Mouse (Mus musculus) NIH3T3 (cell line): ENCODE measurements around the gene Tenm4.

ENCODE experiments used
- DNase-seq: peaks from one replicate; pipeline ENCODE4 v3.0.0-alpha.2; 2012; ENCODE audit warnings: low read depth

Tenm4 gene

GRCm38 (mm10) chr7:96242328-96243185, 71.5 kb downstream of the Tenm4 start:
- peak; percentile 42 for DNase-seq

GRCm38 (mm10) chr7:96244796-96245195, 73.8 kb downstream of the Tenm4 start:
- no peak for DNase-seq

- no peak for DNase-seq
These were observed 88.6 kb downstream of the Tenm4 start for GRCm38 (mm10) chr7:96259630-96260029.

- no peak for DNase-seq
These were observed 91.1 kb downstream of the Tenm4 start for GRCm38 (mm10) chr7:96262182-96262581.

- peak; percentile 20 for DNase-seq
These were observed 94.9 kb downstream of the Tenm4 start for GRCm38 (mm10) chr7:96265941-96266340.

- peak; percentile 43 for DNase-seq
These were observed 96.2 kb downstream of the Tenm4 start for GRCm38 (mm10) chr7:96267266-96267665.

GRCm38 (mm10) chr7:96270684-96271083, 99.6 kb downstream of the Tenm4 start:
- no peak for DNase-seq

- no peak for DNase-seq
These were observed 101.0 kb downstream of the Tenm4 start for GRCm38 (mm10) chr7:96272068-96272467.

GRCm38 (mm10) chr7:96274486-96274885, 103.4 kb downstream of the Tenm4 start:
- DNase-seq: no peak

- no peak for DNase-seq
These were observed 106.5 kb downstream of the Tenm4 start for GRCm38 (mm10) chr7:96277550-96277949.

DNA sequence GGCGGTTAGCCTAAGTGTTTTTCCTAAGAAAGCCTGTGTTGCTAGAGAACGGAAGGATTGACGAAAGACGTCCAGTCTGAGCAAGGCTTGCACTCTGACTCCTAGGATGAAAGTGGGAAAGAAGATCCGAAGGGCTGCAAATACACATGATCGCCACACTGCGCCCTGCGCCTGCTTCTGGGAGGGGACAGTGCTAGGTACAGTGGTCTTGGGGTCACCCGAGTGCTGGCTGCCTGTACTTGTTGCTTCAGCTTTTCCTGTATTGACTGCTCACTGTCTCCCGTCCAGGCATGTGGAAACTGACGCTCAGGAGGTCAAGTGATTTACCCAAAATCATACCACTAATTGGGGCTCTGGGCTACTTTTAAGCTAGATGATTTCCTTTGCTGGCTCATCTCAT, 107.3 kb downstream of the Tenm4 start:
- no peak for DNase-seq

DNA sequence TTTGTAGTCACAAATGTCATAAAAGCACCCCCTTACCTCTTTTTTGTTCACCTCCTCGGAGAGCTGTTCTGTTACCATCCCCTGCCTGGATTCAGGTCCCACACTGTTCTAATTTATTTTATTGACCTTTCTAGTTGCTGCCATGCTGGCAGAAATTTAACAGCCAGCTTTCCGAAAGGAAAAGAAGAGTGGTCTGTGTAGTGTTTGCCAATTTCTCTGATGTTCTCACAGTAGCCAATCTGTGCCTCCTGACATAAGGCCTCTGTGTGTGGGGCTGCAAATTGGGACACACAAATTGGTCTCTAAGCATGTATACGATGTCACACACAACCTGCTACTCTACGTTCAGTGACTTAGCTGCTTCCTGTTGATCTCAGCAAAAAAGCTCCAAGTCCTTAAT, 109.7 kb downstream of the Tenm4 start:
- DNase-seq: no peak

GRCm38 (mm10) chr7:96290576-96290975, 119.5 kb downstream of the Tenm4 start:
- no peak for DNase-seq

DNA sequence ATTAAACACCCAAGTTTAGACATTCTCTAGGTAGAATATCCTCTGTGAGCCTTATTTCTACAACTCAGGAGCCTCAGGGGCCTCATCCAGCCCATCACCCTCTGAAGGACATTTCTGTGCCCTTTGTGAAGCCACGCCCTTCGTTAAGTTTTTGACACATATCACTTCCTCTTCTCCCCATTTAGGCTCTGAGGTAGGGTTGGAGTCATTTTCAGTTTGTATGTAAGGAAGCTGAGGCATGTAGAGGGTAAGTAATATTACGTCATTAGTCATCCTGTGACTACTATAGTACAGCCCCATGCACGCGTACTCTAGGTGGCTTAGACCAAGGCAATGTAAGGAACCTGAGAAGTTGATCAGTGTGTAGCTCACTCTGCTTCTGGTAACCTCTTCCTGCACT, 124.9 kb downstream of the Tenm4 start:
- no peak for DNase-seq

- no peak for DNase-seq
These were observed 129.9 kb downstream of the Tenm4 start for GRCm38 (mm10) chr7:96300826-96301397.

DNA sequence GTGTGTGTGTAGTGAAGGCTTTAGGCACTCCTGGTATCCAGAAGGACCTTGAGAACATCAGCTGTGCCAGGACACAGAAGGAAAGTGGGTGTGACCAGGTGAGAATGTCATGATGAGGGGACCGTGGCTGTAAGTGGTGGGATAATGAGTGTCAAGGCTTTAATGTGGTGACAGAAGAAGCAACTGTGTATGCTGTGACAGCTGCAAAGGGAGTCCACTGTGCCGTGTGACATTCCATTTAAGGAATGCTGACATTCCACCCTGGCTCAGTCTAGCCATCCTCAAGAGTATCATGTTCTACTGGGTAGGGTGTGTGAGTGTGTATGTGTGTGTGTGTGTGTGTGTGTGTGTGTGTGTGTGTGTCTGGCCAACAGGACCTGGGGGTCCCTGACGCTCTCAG, 130.8 kb downstream of the Tenm4 start:
- DNase-seq: no peak

GRCm38 (mm10) chr7:96303963-96304362, 132.9 kb downstream of the Tenm4 start:
- DNase-seq: no peak

- DNase-seq: no peak
These were observed 134.4 kb downstream of the Tenm4 start for GRCm38 (mm10) chr7:96305382-96305935.

DNA sequence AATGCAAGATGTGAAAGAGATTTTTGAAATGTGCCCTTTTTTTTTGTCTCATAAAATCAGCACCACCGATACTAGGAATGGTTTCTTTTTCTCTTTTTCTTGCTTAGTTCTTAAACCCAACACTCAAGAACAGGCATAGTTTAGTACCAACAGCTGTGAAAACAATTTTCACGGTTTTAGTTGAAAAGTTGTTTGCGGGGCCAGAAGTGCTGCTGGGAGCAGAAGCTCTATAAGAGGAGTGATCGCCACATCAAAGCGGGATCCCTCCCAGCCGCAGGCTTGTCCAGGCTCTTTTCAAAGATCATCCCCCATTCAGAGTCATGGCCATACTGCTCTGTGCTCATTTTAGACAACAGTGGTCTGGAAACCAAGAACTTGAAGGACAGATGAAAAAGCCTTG, 137.1 kb downstream of the Tenm4 start:
- no peak for DNase-seq

DNA sequence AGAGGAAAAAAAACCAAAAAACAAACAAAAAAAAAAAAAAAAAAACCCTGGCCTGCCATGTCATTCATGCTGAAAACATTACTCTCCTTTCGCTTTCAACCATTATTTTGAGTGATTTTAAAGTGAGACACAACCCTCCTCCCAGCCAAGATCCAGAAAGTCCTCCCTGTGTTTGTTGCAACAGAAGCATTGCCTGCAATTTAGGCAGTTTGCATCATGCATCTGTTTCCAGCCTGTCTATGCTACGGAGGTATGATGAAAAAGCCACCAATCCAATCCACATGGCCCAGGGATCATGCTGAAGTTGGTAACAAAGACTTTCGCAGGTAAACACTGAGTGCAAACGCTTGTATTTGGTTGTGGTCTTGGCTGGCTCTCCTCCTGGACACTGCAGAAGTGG, 158.3 kb downstream of the Tenm4 start:
- no peak for DNase-seq

DNA sequence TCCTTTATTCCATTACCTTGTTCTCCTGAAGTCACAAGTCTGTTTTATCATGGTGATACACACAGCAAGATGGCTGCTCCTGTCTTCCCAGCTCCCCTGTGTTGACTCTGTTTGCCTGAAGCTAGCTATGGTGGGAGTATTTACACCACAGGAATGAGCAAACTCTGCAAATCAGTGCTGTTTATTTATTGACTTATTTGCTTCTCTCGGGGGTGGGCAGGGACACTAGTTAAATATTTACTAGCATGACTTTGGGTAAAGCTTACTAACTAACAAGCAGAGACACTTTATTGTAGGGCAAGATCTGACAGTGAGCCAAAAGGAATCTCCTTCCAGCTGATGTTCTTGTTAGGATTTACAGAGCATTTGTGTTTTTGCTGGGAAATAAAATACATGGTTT, 160.1 kb downstream of the Tenm4 start:
- DNase-seq: no peak

DNA sequence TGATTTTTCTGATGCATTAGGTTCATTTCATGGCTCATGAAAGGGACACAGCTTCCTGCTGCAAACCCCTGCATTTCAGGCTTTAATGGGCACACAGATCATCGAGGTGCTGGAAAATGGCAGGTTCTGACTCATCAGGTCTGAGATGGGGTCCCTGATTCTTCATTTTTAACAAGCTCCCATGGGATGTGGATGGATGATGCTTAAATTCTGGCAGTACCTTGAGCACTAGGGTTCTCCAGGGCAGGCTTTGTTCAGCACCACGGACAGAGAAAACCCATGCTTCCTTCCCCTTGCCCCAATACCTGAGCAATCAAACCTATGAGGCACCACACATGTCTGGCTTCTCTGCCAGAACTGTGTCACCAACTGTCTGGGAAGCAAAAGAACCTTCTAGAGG, 163.3 kb downstream of the Tenm4 start:
- DNase-seq: peak; percentile 48

GRCm38 (mm10) chr7:96336376-96336775, 165.3 kb downstream of the Tenm4 start:
- DNase-seq: no peak
